Mouse (Mus musculus) limb, embryonic 15.5 days (tissue): ENCODE measurements around the gene Stum. TPM values are rescaled to one million over a fixed set of nuclear protein-coding genes. Genes with fewer than 3 reads are reported as not detected.
A peak's percentile ranks its signal among the peaks of the same experiment; 100 is the strongest.

Experiments used
- ATAC-seq: fragments of 200-750 bp; cut with Nextera tagmentation; 2 replicates; pipeline ENCODE4 v1.8.0; 2017; ENCODE audit warnings: low read depth, moderate TSS enrichment; ENCODE audit not compliant: insufficient number of reproducible peaks, low FRiP score, low TSS enrichment
- H3K27ac ChIP-seq: fragments of 300-500 bp; sonication (generic); 2 replicates; pipeline ENCODE4 v1.5.1; 2015; ENCODE audit warnings: moderate library complexity, mild to moderate bottlenecking, inconsistent platforms
- H3K27me3 ChIP-seq: fragments of 300-500 bp; sonication (generic); 2 replicates; pipeline ENCODE4 v1.6.1; 2015; ENCODE audit warnings: inconsistent platforms
- H3K36me3 ChIP-seq: fragments of 300-500 bp; sonication (generic); 2 replicates; pipeline ENCODE4 v1.6.1; 2015; ENCODE audit warnings: inconsistent platforms
- H3K4me1 ChIP-seq: fragments of 300-500 bp; sonication (generic); 2 replicates; pipeline ENCODE4 v1.6.1; 2015; ENCODE audit warnings: inconsistent platforms
- H3K4me2 ChIP-seq: fragments of 300-500 bp; sonication (generic); 2 replicates; pipeline ENCODE4 v1.6.1; 2015; ENCODE audit warnings: mild to moderate bottlenecking, inconsistent platforms
- H3K4me3 ChIP-seq: fragments of 300-500 bp; sonication (generic); 2 replicates; pipeline ENCODE4 v1.5.1; 2015; ENCODE audit warnings: mild to moderate bottlenecking, inconsistent platforms
- H3K9ac ChIP-seq: fragments of 300-500 bp; sonication (generic); 2 replicates; pipeline ENCODE4 v1.6.1; 2015; ENCODE audit warnings: inconsistent platforms
- H3K9me3 ChIP-seq: fragments of 300-500 bp; sonication (generic); 2 replicates; pipeline ENCODE4 v1.6.1; 2016; ENCODE audit warnings: inconsistent platforms
- WGBS: fragments of 180-500 bp; shearing (Covaris S2); methylation state at CpG from one replicate; pipeline ENCODE4 v1.1.7; 2015; 5-methylcytosine and 5-hydroxymethylcytosine counted together
- polyA plus RNA-seq: library from polyadenylated mRNA; unstranded; fragments of >200 nt; fragmentation: Nextera tagmentation; extraction: Ambion mirVana; gene quantifications from 2 replicates; pipeline ENCODE4 v1.2.1, GENCODE M21; 2015

Gene Stum
- polyA plus RNA-seq, 1 experiment from 2014 or later, result 3.9 TPM

GRCm38 (mm10) chr1:180458274-180458673 lies 25.0 kb downstream of the Stum start:
- no peak; the same call in 1 of the 2 replicates for ATAC-seq
- Histone ChIP-seq H3K9me3 (no peaks in the 10 kb centered on the region), H3K4me2 (no peak overlapping the region), H3K4me3 (no peak overlapping the region), H3K27me3 (no peaks in the 10 kb centered on the region), H3K4me1 (peaks cover 30% of the 10 kb centered on the region), H3K36me3 (no peaks in the 10 kb centered on the region), H3K27ac (0 out of 2 replicates have a peak overlapping the region, but pooled peaks have one; percentile 13), H3K9ac (no peak overlapping the region)
- 24% methylated on average over 6 of the region's 6 CpGs for WGBS

GRCm38 (mm10) chr1:180449641-180450040 lies 33.7 kb downstream of the Stum start:
- H3K4me2 ChIP-seq, result no peak overlapping the region
- 46% methylated on average over 2 of the region's 2 CpGs for WGBS
- H3K36me3 ChIP-seq, result no peaks in the 10 kb centered on the region
- H3K9me3 ChIP-seq, result no peaks in the 10 kb centered on the region
- no peak overlapping the region for H3K4me3 ChIP-seq
- no peak for ATAC-seq
- no peak overlapping the region for H3K9ac ChIP-seq
- no peaks in the 10 kb centered on the region for H3K27me3 ChIP-seq
- H3K4me1 ChIP-seq, result no peaks in the 10 kb centered on the region
- no peak overlapping the region for H3K27ac ChIP-seq

- Histone ChIP-seq H3K27ac (no peak overlapping the region), H3K27me3 (no peaks in the 10 kb centered on the region), H3K4me2 (no peak overlapping the region), H3K9me3 (no peaks in the 10 kb centered on the region), H3K36me3 (no peaks in the 10 kb centered on the region), H3K4me3 (no peak overlapping the region), H3K9ac (no peak overlapping the region), H3K4me1 (no peaks in the 10 kb centered on the region)
- 54% methylated on average over 3 of the region's 3 CpGs for WGBS
- no peak; the same call in 1 of the 2 replicates for ATAC-seq
Measured at GRCm38 (mm10) chr1:180444411-180444810, 38.9 kb downstream of the Stum start.

GRCm38 (mm10) chr1:180439496-180439895 lies 43.8 kb downstream of the Stum start:
- Histone ChIP-seq H3K4me3 (no peak overlapping the region), H3K9ac (no peak overlapping the region), H3K36me3 (no peaks in the 10 kb centered on the region), H3K4me2 (no peak overlapping the region), H3K9me3 (no peaks in the 10 kb centered on the region), H3K27me3 (0 out of 2 replicates have a peak, but pooled peaks cover 3% of the 10 kb centered on the region), H3K27ac (no peak overlapping the region), H3K4me1 (peaks cover 6% of the 10 kb centered on the region)
- 70% methylated on average over 4 of the region's 4 CpGs for WGBS
- ATAC-seq, result no peak

GRCm38 (mm10) chr1:180434925-180435324 lies 48.4 kb downstream of the Stum start:
- H3K4me3 ChIP-seq, result no peak overlapping the region
- 8% methylated on average over 9 of the region's 9 CpGs for WGBS
- no peak overlapping the region for H3K9ac ChIP-seq
- H3K4me1 ChIP-seq, result peaks cover 24% of the 10 kb centered on the region
- 0 out of 2 replicates have a peak, but pooled peaks cover 3% of the 10 kb centered on the region for H3K27me3 ChIP-seq
- ATAC-seq, result no peak
- H3K9me3 ChIP-seq, result no peaks in the 10 kb centered on the region
- no peak overlapping the region for H3K27ac ChIP-seq
- H3K36me3 ChIP-seq, result no peaks in the 10 kb centered on the region
- H3K4me2 ChIP-seq, result no peak overlapping the region

- H3K4me3 ChIP-seq, result no peak overlapping the region
- no peaks in the 10 kb centered on the region for H3K9me3 ChIP-seq
- peaks cover 30% of the 10 kb centered on the region for H3K4me1 ChIP-seq
- ATAC-seq, result peak; percentile 68; the same call in 1 of the 2 replicates
- no peak overlapping the region for H3K9ac ChIP-seq
- 20% methylated on average over 7 of the region's 7 CpGs for WGBS
- no peak overlapping the region for H3K27ac ChIP-seq
- no peaks in the 10 kb centered on the region for H3K36me3 ChIP-seq
- no peak overlapping the region for H3K4me2 ChIP-seq
- H3K27me3 ChIP-seq, result 0 out of 2 replicates have a peak, but pooled peaks cover 3% of the 10 kb centered on the region
Measured at GRCm38 (mm10) chr1:180433796-180434566, 49.3 kb downstream of the Stum start.

GRCm38 (mm10) chr1:180433098-180433538 lies 50.2 kb downstream of the Stum start:
- peak overlapping the region; percentile 25 for H3K4me3 ChIP-seq
- H3K27me3 ChIP-seq, result 0 out of 2 replicates have a peak, but pooled peaks cover 3% of the 10 kb centered on the region
- H3K36me3 ChIP-seq, result no peaks in the 10 kb centered on the region
- no peak for ATAC-seq
- peak overlapping the region; percentile 42 for H3K4me2 ChIP-seq
- H3K4me1 ChIP-seq, result peaks cover 37% of the 10 kb centered on the region
- WGBS, result 2% methylated on average over 16 of the region's 16 CpGs
- H3K9me3 ChIP-seq, result no peaks in the 10 kb centered on the region
- 0 out of 2 replicates have a peak overlapping the region, but pooled peaks have one; percentile 12 for H3K9ac ChIP-seq
- no peak overlapping the region for H3K27ac ChIP-seq

GRCm38 (mm10) chr1:180431833-180432232 lies 51.5 kb downstream of the Stum start:
- Histone ChIP-seq H3K4me1 (peaks cover 47% of the 10 kb centered on the region), H3K9me3 (no peaks in the 10 kb centered on the region), H3K9ac (no peak overlapping the region), H3K4me2 (no peak overlapping the region), H3K27ac (no peak overlapping the region), H3K36me3 (no peaks in the 10 kb centered on the region), H3K4me3 (no peak overlapping the region), H3K27me3 (0 out of 2 replicates have a peak, but pooled peaks cover 3% of the 10 kb centered on the region)
- ATAC-seq, result no peak
- 65% methylated on average over 12 of the region's 12 CpGs for WGBS

- H3K9me3 ChIP-seq, result no peaks in the 10 kb centered on the region
- no peak overlapping the region for H3K4me3 ChIP-seq
- no peak for ATAC-seq
- no peaks in the 10 kb centered on the region for H3K36me3 ChIP-seq
- WGBS, result 71% methylated on average over 5 of the region's 5 CpGs
- H3K4me2 ChIP-seq, result no peak overlapping the region
- H3K4me1 ChIP-seq, result peaks cover 43% of the 10 kb centered on the region
- H3K9ac ChIP-seq, result no peak overlapping the region
- no peaks in the 10 kb centered on the region for H3K27me3 ChIP-seq
- no peak overlapping the region for H3K27ac ChIP-seq
Measured at GRCm38 (mm10) chr1:180429819-180430218, 53.5 kb downstream of the Stum start.

GRCm38 (mm10) chr1:180428871-180429270 lies 54.4 kb downstream of the Stum start:
- Histone ChIP-seq H3K9ac (no peak overlapping the region), H3K27ac (peak overlapping the region; percentile 43; the same call in 1 of the 2 replicates), H3K27me3 (no peaks in the 10 kb centered on the region), H3K4me3 (no peak overlapping the region), H3K36me3 (peaks cover 7% of the 10 kb centered on the region; the same call in 1 of the 2 replicates), H3K4me2 (no peak overlapping the region), H3K9me3 (no peaks in the 10 kb centered on the region), H3K4me1 (peaks cover 37% of the 10 kb centered on the region)
- WGBS, result 70% methylated on average over 8 of the region's 8 CpGs
- no peak for ATAC-seq

GRCm38 (mm10) chr1:180428101-180428712 lies 55.1 kb downstream of the Stum start:
- 17% methylated on average over 9 of the region's 9 CpGs for WGBS
- Histone ChIP-seq H3K27me3 (no peaks in the 10 kb centered on the region), H3K4me3 (no peak overlapping the region), H3K27ac (peak overlapping the region; percentile 43; the same call in 1 of the 2 replicates), H3K9me3 (no peaks in the 10 kb centered on the region), H3K4me2 (0 out of 2 replicates have a peak overlapping the region, but pooled peaks have one; percentile 8), H3K4me1 (peaks cover 31% of the 10 kb centered on the region), H3K36me3 (peaks cover 9% of the 10 kb centered on the region; the same call in 1 of the 2 replicates), H3K9ac (no peak overlapping the region)
- no peak for ATAC-seq

GRCm38 (mm10) chr1:180427685-180428084 lies 55.6 kb downstream of the Stum start:
- no peak overlapping the region for H3K9ac ChIP-seq
- ATAC-seq, result no peak
- 0 out of 2 replicates have a peak overlapping the region, but pooled peaks have one; percentile 23 for H3K27ac ChIP-seq
- no peak overlapping the region for H3K4me2 ChIP-seq
- H3K36me3 ChIP-seq, result peaks cover 9% of the 10 kb centered on the region; the same call in 1 of the 2 replicates
- WGBS, result 36% methylated on average over 10 of the region's 10 CpGs
- H3K9me3 ChIP-seq, result no peaks in the 10 kb centered on the region
- H3K4me1 ChIP-seq, result peaks cover 25% of the 10 kb centered on the region
- H3K27me3 ChIP-seq, result no peaks in the 10 kb centered on the region
- no peak overlapping the region for H3K4me3 ChIP-seq
